Mouse (Mus musculus) ES-Bruce4 (cell line): ENCODE data around the gene Ncs1.

Source experiments
- CTCF ChIP-seq: IDR thresholded peaks from one replicate; pipeline ENCODE4 v1.8.1; 2011; ENCODE audit warnings: low read depth, low read length
- EP300 ChIP-seq: IDR thresholded peaks from 2 replicates; pipeline ENCODE4 v1.6.1; 2011; ENCODE audit warnings: low read depth, low read length; ENCODE audit not compliant: insufficient read depth
- POLR2A ChIP-seq: IDR thresholded peaks from one replicate; pipeline ENCODE4 v1.8.1; 2011; ENCODE audit warnings: low read length; ENCODE audit not compliant: insufficient read depth

DNA sequence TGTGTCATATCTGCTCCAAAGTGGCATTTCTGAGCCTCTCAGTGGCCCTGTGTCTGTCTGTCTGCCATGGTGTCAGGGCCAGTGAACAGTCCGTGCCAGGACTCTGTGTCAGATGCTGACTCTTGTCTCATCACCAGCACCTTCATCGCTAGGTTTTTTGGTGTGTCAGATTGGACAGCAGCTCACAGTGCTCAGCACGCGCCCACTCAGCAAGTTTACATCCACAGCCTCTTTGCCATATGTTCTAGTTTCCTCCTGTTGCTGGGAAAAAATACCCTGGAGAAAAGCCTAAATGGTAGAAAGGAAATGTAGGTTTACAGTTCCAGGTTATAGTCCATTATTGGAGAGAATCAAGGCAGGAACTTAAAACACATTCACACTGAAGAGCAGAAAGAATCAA is 47.0 kb upstream of the Ncs1 start:
- TF ChIP-seq EP300 (no peak), POLR2A (no peak), CTCF (no peak)
